Mouse (Mus musculus): ENCODE measurements around the gene Igfbp1.

Gene Igfbp1

DNA sequence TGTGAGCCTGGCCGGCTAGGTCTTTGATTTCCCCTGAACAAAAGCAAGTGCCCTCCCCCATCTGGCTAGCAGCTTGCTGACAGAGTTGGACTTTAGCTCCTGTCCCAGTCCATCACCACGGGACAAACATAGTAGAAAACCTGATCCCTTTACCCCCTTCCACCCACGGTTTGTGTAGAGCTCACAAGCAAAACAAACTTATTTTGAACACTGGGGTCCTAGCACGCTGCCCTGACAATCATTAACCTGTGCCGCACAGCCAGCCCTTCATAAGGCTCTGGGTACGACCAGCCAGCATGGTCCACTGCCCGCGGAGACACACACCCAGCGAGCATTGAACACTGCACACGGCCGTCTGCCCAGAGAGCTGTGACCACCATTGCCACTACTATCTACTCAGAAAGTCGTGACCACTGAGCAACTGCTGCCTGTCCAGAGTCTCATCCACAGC, at the start of gene Igfbp1:
TSS of gene Igfbp1 (plus strand) at position 292 of the 451 bp plus-strand sequence.
- in situ Hi-C loops (cut with MseI, MboI): no loop called here

DNA sequence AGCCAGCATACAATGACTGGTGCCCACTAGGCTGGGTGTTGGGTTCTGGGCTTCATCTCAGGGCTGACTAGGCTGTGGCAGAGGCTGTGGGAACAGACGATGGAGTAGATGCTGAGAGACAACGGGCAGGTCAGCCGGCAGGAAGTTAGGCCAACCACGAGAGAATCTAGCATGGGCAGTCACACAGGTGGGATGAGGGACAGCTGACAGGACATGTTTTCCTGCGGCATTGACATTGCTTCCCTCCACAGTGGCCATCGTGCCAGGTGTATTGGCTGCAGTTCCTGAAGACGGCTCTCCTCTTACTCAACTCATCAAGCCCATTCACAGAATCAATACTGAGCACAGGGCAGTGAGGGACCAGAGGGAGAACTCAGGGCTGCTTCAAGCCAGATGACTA, 49.6 kb upstream of the Igfbp1 start:
- in situ Hi-C loops (cut with MseI, MboI): loop anchor here in 1 of 2 experiments (10.0 kb wide), 1 partner anchor 493 kb away; the partner anchor contains the start of gene Ramp3

DNA sequence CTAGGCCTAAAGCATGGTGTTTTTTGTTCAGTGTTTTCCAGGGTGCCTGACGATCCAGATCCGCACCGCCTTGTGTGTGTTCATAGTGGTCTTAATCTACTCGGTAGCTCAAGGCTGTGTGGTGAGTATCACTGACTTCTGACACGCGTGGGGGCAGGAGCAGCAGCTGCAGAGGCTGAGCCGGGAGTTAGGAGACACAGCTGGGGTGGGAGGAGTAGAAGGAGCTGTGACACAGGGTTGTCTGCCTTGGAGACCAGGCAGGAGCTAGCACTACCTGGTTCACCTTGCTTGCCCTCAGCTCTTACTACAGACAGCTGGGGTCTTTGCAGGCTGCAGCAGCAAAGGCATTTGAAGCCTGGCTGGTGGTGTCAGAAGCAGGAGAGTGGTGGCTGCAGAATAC, 48.1 kb upstream of the Igfbp1 start:
- in situ Hi-C loops (cut with MseI, MboI): loop anchor here in 1 of 2 experiments (10.0 kb wide), 1 partner anchor 495 kb away; the partner anchor contains the start of gene Ramp3

DNA sequence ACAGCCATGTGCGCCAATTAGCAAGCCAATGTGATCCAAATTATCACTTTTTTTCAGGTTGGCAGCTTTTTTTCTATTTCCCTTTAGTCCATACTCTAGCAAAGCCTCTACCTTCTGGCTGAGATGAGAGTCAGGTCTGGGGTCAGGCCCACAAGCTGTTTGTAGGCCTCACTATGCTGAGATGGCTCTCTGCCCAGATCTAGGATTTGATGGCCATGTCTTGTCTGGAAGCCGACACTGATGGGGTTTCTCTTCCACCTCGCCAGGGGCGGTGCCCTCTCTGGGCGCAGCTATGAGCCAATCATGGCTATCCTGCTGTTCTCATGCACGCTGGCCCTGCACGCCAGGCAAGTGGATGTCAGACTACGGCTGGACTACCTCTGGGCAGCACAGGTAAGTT, 47.1 kb upstream of the Igfbp1 start:
- in situ Hi-C loops (cut with MseI, MboI): no loop called here

DNA sequence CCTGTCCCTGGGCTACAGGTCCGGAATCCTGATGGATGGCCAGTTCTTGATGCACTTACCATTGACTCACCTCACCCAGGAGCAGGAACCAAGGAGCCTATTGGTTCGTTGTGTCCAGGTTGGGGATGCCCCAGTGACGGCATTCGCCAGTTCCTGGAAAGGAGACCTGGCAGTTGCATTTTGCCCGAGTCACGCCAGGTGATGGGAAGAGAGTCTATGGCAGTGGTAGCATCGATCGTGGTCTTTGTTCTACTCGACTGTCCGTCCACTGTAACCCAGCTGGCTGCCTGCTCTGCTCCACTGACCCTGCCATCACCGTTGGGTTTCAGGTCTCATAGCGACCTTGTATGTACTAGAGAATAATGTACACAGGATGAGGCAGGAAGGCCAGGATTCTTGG, 45.2 kb upstream of the Igfbp1 start:
- in situ Hi-C loops (cut with MseI, MboI): no loop called here

DNA sequence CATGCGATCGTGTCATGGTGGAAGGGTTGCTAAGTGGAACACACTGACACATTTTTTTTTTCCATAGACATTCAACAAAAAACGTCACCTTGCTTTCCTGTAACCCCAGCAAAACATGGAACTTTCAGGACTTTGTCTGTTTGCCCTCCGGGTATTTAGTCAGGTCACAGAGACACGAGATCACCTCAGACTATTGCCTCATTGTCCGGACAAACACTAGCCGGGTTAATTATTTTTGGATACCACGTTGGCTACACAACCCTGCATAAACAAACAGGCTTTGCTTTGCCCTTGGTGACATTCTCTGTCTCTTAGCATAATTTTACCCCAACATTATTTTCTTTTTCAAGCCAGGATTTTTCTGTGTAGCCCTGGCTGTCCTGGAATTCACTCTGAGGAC, 44.5 kb upstream of the Igfbp1 start:
- in situ Hi-C loops (cut with MseI, MboI): no loop called here

DNA sequence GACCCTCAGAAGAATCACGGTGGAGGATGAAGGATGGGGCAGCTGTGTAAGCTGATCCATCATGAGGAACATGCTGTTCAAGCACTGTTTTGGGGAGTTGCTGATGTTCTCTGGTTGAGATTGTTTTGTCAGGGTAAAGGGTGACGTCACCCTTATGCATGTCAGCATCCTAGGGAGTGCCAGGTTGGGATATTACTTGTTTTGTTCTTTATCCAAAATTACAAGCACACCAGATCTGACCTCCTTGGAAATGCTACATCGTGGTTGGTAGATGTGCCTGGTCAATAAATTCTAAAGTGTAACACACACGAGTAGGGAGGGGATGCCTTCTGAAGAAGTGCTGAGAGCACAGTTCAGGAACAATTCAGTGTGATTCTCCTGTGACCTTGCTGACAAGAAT, 41.2 kb upstream of the Igfbp1 start:
- in situ Hi-C loops (cut with MseI, MboI): no loop called here

DNA sequence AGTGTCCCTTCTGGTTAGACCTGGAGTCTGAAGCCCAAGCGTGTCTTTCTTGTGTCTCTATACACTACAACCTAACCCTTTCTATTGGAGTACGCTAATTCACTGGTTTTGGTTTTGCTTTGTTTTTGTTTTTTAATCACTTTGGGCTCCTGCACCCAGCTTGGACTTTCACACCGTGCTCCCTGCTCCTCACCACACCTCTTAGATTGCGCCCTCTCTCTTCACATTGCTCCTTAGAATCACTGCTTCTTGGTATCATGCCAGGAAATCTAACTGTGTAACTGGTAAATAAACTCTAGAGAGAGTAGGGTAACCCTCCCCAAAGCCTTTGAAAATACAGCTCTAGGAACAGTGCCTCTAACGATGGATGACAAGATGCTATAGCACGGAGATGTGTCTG, 39.4 kb upstream of the Igfbp1 start:
- in situ Hi-C loops (cut with MseI, MboI): no loop called here

DNA sequence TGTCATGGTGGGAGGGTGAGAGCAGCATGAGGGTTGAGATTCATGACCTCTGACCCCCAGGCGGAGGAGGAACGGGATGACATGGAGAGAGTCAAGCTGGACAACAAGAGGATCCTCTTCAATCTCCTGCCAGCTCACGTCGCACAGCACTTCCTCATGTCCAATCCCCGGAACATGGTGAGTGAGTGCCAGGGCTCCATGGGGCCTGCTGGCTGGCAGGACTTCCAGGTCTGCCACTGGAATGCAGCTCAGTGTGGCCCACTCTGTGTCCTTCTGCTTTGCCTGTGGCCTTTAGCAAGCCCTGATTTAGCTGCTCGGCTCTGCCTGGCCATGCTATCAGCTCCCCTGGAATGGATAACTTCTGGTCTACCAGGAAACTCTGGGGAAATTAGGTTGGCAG, 37.4 kb upstream of the Igfbp1 start:
- in situ Hi-C loops (cut with MseI, MboI): no loop called here

DNA sequence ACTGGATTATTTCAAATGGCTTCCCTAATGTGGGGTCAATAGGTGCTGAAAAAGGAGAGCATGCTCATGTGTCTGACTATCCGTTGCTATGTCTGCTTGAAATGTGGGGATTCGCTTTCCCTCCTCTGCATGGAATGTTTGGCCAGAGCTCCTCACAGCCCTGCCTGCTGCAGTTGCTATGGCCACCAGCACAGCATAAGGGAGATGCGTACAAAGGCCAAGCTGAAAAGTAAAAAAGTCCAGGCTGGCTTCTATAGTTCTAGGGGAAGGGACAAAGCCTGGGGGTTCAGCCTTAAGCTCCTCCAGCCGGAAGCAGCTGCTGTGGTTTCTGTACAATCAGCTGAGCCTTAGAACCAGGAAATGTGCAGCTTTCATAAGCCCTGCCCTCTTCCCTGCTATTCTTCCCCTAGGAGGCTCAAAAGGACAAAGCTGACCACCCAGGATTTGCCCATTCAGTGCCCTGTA, 36.9 kb upstream of the Igfbp1 start:
- in situ Hi-C loops (cut with MseI, MboI): no loop called here

DNA sequence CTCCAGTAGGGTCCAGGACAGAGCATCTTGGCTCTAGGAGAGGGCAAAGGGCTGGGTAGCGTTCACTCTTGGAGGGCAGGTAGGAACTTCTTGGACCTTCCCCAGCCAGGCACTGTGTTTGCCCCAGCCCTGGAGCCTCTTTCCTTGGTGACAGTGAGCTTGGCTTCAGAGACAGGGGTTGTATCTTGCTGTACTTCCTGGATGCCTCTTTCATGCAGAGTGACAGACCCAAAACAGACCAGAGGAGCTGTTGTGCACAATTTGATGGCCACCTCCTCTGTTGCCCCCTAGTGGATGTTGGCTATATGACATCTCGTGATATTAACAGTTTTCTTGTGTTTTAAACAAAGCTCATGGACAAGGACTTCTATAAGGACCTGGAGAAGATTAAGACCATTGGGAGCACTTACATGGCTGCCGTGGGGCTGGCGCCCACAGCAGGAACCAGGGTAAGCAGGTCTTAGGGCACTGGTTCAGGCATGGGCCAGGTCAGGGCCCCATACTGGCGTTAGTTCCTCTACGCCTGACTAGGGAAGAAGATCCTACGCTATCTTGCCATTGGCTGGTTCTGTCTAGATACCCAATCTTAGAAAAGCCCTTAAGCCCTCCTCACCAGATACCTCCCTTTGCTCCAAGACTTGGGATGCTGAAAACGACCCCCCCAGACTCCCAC, 35.9 kb upstream of the Igfbp1 start:
- in situ Hi-C loops (cut with MseI, MboI): no loop called here

DNA sequence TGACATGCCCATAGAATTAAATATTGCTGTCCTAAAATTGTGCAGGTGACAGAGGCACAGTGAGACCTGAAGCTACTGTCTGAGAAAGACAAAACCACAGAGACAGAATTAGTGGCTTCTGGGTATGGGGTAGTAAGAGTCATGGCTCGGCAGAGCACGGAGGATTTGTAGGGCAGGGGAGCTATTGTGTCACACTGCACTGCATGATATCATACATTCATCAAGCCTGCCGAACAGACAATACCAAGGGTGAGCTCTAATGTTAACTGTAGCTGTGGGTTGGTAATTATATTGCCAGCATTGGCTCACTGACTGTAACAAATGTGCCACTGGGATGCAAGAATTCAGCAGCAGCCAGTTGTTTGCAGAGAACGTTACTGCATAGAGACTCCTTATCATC, 33.2 kb upstream of the Igfbp1 start:
- in situ Hi-C loops (cut with MseI, MboI): no loop called here

DNA sequence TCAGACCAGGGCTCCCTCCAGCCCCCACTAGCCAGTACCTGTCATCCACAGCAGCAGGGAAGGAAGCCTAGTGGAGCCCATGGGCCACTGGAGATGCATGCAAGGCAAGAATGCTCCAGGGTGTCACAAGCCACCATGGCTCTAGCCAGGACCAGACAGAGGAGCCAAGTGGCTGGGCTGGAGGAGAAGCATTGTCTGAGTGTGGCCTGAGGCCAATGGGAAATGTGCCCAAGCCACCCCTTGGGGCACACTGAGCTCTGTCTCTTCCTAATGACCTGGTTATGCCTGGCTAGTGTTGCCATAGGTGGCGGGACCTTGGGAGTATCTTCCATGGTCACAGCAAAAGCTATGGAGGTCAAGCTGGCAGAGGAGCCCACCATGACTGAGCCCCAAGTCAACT, 27.9 kb upstream of the Igfbp1 start:
- in situ Hi-C loops (cut with MseI, MboI): no loop called here

DNA sequence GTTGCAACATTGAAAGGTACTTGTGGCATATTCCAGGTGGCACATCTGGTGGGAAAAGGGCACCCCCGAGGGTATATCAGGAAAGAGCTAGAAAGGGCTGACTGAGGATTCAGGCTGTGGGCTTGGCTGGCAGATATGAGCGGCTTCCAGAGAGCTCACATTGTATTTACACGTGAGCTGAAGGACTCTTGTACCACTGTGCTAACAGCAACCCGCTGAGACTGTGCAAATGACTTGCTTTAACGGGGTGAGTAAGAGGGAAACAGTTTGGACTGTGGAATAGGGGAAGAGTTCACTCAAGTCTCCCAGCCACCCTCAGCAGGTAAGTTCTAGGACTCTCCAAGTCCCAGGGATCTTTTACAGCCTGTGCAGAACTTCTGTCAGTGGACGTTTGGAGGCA, 23.9 kb upstream of the Igfbp1 start:
- in situ Hi-C loops (cut with MseI, MboI): no loop called here

DNA sequence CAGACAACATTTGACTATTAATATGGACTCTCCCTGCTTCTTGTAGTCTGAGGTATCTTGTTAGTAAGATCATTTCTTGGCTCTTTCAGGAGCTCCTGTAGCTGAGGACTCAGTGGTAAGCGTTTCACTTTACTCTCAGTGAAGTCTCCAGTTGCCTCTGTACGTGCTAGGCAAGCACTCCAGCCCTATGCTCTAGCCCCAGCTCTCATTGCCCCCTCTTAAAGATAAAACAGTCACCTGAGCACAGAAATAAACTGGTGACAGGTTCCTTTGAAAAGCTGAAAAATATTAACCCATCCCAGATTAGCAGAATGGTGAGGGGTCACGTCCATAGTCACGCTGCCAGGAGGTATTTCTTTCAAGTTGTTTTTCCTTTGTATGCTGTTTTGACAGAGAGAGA, 18.9 kb upstream of the Igfbp1 start:
- in situ Hi-C loops (cut with MseI, MboI): no loop called here

DNA sequence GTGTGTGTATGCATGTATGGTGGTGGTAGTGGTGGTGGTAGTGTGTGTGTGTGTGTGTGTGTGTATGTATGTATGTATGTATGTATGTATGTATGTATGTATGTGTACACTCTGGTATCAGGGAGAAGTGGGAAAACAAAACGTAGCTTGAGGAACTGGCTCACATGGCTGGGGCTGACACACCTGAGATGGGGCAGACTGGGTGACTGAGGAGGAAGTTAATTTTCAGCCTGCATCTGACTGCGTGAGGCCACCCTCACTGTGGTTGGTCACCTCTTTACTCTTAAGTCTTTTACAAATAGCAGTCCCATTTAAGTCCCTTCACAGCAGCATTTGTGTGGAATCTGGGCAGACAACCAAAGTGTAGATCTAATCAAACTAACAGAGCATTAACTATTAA, 18.3 kb upstream of the Igfbp1 start:
- in situ Hi-C loops (cut with MseI, MboI): no loop called here

DNA sequence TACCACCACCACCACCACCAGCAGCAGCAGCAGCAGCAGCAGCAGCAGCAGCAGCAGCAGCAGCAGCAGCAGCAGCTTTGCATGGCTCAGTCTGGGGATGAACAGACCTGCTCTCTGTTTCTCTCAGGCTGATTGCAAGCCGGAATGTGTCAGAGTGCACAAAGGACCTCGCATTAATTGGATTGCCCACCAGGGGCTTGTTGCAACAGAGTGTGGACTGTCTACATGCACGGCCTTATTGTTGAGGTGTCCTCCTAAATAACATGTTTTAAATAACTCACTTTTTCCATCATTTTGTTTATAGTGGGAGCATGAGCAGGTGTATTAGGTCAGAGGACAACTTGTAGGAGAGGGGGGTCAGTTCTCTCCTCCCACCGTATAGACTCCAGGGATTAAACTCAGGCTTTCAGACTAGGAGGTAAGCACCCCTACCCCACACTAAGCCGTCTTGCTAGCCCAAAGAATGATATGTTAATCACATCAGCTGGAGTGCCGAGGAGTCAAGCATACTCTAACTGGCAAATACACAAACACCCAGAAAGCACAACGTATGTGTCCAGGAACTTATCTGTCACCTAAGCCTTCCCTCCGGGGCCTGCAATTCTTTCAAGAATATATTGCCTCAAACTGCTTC, 15.1 kb upstream of the Igfbp1 start:
- in situ Hi-C loops (cut with MseI, MboI): no loop called here

DNA sequence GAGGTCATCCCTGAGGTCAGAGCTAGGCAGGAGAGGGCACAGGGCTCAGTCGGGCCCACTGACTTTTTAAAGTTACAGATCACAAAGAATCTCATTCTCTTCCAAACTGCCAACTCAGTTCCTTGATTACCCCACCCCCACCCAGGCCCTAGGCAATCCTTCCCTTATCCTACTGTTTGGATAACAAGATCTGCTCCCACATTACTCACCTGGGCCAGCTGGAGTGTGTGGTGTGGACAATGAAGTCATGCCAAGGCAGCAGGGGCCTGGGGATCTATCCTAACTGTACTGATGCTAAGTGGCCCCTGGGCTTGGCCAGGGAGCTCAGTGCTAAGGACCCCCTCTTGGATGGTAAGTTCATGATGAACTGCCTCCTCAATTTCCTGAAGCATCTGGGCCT, 13.2 kb upstream of the Igfbp1 start:
- in situ Hi-C loops (cut with MseI, MboI): no loop called here

DNA sequence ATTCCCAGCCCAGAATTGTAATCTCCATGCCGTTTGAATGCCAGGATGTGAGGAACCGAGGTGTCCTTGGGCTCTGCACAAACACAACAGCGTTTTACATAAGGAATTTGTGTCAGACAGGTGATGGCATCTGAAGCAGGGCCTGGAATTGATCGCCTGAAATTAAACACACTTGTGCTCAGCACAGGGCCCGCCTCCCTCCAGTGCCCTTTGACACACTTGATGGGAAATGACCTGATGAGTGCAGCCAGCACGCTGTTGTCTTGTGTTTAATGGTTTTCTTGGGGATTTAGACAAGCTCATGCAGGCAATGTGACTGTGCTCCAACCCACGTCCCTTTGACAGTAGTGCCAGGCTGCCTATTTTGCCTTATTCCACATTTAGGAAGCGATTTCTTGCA, 10.1 kb upstream of the Igfbp1 start:
- in situ Hi-C loops (cut with MseI, MboI): no loop called here

DNA sequence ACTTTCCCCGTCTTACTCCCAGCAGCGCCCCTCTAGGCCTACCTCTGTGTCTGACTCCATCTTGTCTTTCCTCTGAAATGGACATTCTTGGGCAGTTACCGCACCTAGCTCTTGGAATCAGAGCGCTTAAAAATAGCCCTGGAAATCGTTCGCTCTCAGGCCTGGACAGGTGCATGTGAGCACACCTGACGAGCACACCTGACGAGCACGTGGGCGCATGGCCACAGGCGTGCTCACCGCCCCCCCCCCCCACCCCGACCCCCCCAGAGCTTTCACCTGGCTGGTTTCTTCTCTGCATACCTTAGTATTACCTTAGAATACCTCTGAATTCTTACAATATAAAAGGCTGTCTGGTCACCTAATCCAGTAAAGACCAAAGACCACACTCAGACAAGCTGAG, 9.1 kb upstream of the Igfbp1 start, which contains the start of gene Gm11985:
TSS of gene Gm11985 (minus strand) at position 101 of the 400 bp plus-strand sequence.
- in situ Hi-C loops (cut with MseI, MboI): no loop called here

DNA sequence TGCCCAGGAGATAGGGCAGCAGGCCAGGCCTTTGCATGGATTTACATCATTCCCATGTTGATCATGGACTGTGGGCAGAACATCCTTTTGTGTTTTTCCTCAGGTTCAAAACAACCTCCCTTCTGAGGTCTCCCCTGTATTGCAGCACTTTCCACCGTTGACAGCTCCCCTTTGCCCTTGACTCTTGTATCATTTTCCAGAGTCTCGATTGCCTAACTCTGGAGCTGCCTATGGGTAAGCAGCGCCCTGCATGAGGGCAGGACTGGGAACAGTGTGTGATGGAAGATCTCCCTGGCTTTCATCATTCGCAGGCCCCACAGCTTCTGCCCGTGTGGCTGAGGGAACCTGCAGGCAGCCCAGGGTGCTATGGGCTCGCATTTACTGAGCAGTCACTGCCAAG, 4.9 kb upstream of the Igfbp1 start:
- in situ Hi-C loops (cut with MseI, MboI): no loop called here

DNA sequence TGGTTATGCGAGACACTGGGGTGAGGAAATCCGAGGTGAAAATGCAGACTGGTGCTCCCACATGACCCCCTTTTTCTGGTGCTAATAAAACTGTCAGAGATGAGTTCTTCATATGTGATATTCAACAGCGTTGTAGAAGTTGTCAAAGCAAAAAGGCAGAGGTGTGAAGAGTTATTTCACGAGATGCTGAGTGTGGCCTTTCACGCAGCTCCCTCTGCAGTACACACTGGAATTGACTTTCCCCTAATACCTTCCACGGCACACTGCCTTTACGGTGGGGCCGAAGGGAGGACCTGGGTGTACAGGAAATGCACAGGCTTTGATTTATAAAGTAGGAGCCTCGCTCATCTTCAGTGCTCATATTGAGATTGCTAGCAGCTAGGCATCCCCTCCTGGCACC, 4.4 kb upstream of the Igfbp1 start:
- in situ Hi-C loops (cut with MseI, MboI): no loop called here
